Comparison of ENCODE assay signal across 9 mouse cellular contexts in the genomic region with DNA sequence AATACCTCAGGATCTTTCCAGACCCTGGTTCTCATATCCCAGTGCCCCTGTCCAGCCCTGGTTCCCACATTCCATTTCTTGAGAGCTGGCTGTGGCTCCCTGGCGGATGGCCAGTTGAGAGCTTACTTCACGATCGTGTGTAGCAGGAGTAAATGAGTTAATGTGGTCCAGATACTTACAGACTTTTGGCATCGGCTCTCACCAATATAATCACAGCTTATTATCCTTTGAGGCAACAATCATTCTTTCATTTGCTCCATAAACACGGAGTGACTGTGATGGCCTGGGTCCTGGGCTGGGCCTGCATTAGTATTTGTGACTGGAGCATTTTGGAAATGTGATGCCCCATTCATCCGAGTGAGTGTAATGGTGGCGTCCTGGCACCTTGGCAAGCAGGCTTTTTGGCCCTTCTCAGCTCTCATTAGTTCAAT.
A peak's percentile ranks its signal among the peaks of the same experiment; 100 is the strongest.
DNase-seq lines count a peak whose midpoint lies in the region; ATAC-seq lines count a peak whose summit lies in the region.
"Had no signal": no experiment of that assay in that cellular context is flagged by ENCODE, and none has a peak within 500 bp of the region (broad histone marks: within the 10 kb centered on the region; RNA-seq: fewer than 3 reads in every experiment).

No protein-coding gene starts in this region.

- no peak overlapping the region for H3K4me3 ChIP-seq in lung, embryonic 15.5 days

- peak overlapping the region; percentile 54 for H3K27ac ChIP-seq in lung, embryonic 15.5 days

- no peak overlapping the region for H3K4me2 ChIP-seq in lung, embryonic 15.5 days

- H3K9me3 ChIP-seq in lung, embryonic 15.5 days: no peaks in the 10 kb centered on the region

- H3K27me3 ChIP-seq in lung, embryonic 15.5 days: no peaks in the 10 kb centered on the region

- WGBS in lung, embryonic 15.5 days: 29% methylated on average over 7 of the region's 7 CpGs

- ATAC-seq in lung, embryonic 15.5 days (ENCODE audit: borderline replicate concordance, extremely low read depth, low FRiP score, low TSS enrichment): peak; percentile 58

- no peak overlapping the region for H3K9ac ChIP-seq in lung, embryonic 15.5 days

- H3K36me3 ChIP-seq in lung, embryonic 15.5 days: no peaks in the 10 kb centered on the region

- DNase-seq in heart, adult 11 months: peak; percentile 84
- no peak for DNase-seq in heart, adult 18-20 months
- no peak for DNase-seq in lung, postnatal 36 days
- peak; percentile 50 for DNase-seq in brain, embryonic 18.5 days (ENCODE audit: low read depth, low spot score)
- peak; percentile 9 to 13 for DNase-seq in layer of hippocampus, postnatal 36 days
- DNase-seq in thymus, postnatal 25 days: no peak
- no peak for DNase-seq in adrenal gland, adult 2 months
- DNase-seq: embryo, embryonic 11 days had no signal

- H3K4me1 ChIP-seq in lung, embryonic 15.5 days: peaks cover 50% of the 10 kb centered on the region

Comparison
In these comparisons a context has a peak if more than half of its experiments do, and no peak if none do; other contexts are left out.
1. DNase-seq: peak in heart, adult 11 months (single experiment), brain, embryonic 18.5 days (single experiment) and layer of hippocampus, postnatal 36 days (2 of 2); none in heart, adult 18-20 months (0 of 2), lung, postnatal 36 days (single experiment), thymus, postnatal 25 days (single experiment) and adrenal gland, adult 2 months (single experiment).